Mouse (Mus musculus) granulocyte monocyte progenitor cell, adult 5-6 weeks (primary cell): Measurements from ENCODE around the gene Dppa4. TPM values are rescaled to one million over a fixed set of nuclear protein-coding genes. Genes with fewer than 3 reads are reported as not detected.

Experiments
- ATAC-seq: replicated peaks from 2 replicates; pipeline ENCODE4 v1.8.0; 2016; ENCODE audit warnings: mild to moderate bottlenecking, moderate TSS enrichment, inconsistent platforms; ENCODE audit not compliant: poor library complexity, severe bottlenecking
- total RNA-seq, 2 experiments: library from RNA; stranded (forward) in 1 of 2; stranded (reverse) in 1 of 2; fragments of 200-712, 200-1000 nt in 1 of 2; fragments of >200 nt in 1 of 2; fragmentation: Nextera tagmentation in 1 of 2; gene quantifications; 2 replicates each; pipeline ENCODE4 v1.2.3; 2014 to 2017

Gene Dppa4
- total RNA-seq, 2 experiments from 2014 or later, result not detected

- ATAC-seq, result no peak
These were observed 39.6 kb downstream of the Dppa4 start for GRCm38 (mm10) chr16:48323133-48323532.

- ATAC-seq, result no peak
These were observed 40.2 kb downstream of the Dppa4 start for GRCm38 (mm10) chr16:48323602-48324345.

- ATAC-seq, result no peak
These were observed 43.4 kb downstream of the Dppa4 start for GRCm38 (mm10) chr16:48326903-48327302.

- no peak for ATAC-seq
These were observed 44.9 kb downstream of the Dppa4 start for GRCm38 (mm10) chr16:48328420-48328819.

- no peak for ATAC-seq
These were observed 48.3 kb downstream of the Dppa4 start for GRCm38 (mm10) chr16:48331822-48332221.

- ATAC-seq, result no peak
These were observed 51.8 kb downstream of the Dppa4 start for GRCm38 (mm10) chr16:48335326-48335725.

Other genes with a start within 250 kb of the Dppa4 start
- not detected in 2 replicates for gene Dppa2, start 20.2 kb downstream of the Dppa4 start, total RNA-seq (2014; fragmentation: Nextera tagmentation)
- gene Dppa2, start 20.2 kb downstream of the Dppa4 start, total RNA-seq (2017), result not detected in 2 replicates
- gene Gm5485, start 128.7 kb downstream of the Dppa4 start, total RNA-seq (2014; fragmentation: Nextera tagmentation), result not detected in 2 replicates
- gene Gm5485, start 128.7 kb downstream of the Dppa4 start, total RNA-seq (2017), result not detected in 2 replicates
- gene Morc1, start 147.5 kb downstream of the Dppa4 start, total RNA-seq (2014; fragmentation: Nextera tagmentation), result not detected in 2 replicates
- gene Morc1, start 147.5 kb downstream of the Dppa4 start, total RNA-seq (2017), result not detected in 2 replicates